Mouse (Mus musculus): ENCODE data around the gene Ncor2.

GRCm38 (mm10) chr5:125036483-125036882, 142.5 kb downstream of the Ncor2 start:
- TF ChIP-seq POLR2AphosphoS5 (IDR thresholded peaks at IDR 0.05; ENCODE audit: borderline replicate concordance, low read depth, low read length) (no peak), CTCF (IDR thresholded peaks at IDR 0.05 in 2 of 3, conservative IDR thresholded peaks at IDR 0.05 in 1 of 3; ENCODE audit: control insufficient read depth in 1 of 3, insufficient read depth in 1 of 3, low read depth in 2 of 3, low read length in 3 of 3, poor library complexity in 1 of 3, severe bottlenecking in 1 of 3) (no peak), EP300 (IDR thresholded peaks at IDR 0.05; ENCODE audit: low read depth in 1 of 2, low read length in 2 of 2) (no peak), POLR2A (IDR thresholded peaks at IDR 0.05; ENCODE audit: control insufficient read depth in 1 of 2, insufficient read depth in 1 of 2, low read depth in 1 of 2, low read length in 2 of 2, poor library complexity in 1 of 2) (no peak), NELFE (IDR thresholded peaks at IDR 0.05; ENCODE audit: low read depth, low read length) (no peak), USF2 (IDR thresholded peaks at IDR 0.05; ENCODE audit: borderline replicate concordance in 1 of 2, insufficient read depth in 1 of 2, low read depth in 1 of 2, low read length in 2 of 2) (no peak), USF1 (IDR thresholded peaks at IDR 0.05; ENCODE audit: low read depth, low read length) (no peak), UBTF (IDR thresholded peaks at IDR 0.05; ENCODE audit: borderline replicate concordance, insufficient read depth, low read depth, low read length) (no peak), GATA1 (IDR thresholded peaks at IDR 0.05; ENCODE audit: low read depth, low read length) (no peak)
